Mouse (Mus musculus) midbrain, embryonic 12.5 days (tissue): ENCODE results near the gene Frmpd1. TPM values are rescaled to one million over a fixed set of nuclear protein-coding genes. Genes with fewer than 3 reads are reported as not detected.

Experiments
- ATAC-seq: fragments of 200-750 bp; cut with Nextera tagmentation; 2 replicates; pipeline ENCODE4 v1.8.0; 2017; ENCODE audit warnings: low read depth, moderate TSS enrichment, moderate library complexity; ENCODE audit not compliant: low FRiP score
- H3K27ac ChIP-seq: fragments of 300-500 bp; sonication (generic); replicated peaks from 2 replicates; pipeline ENCODE4 v1.5.1; 2016; ENCODE audit warnings: mild to moderate bottlenecking
- H3K27me3 ChIP-seq: fragments of 300-500 bp; sonication (generic); 2 replicates; pipeline ENCODE4 v1.6.1; 2016; ENCODE audit warnings: mild to moderate bottlenecking
- H3K36me3 ChIP-seq: fragments of 300-500 bp; sonication (generic); 2 replicates; pipeline ENCODE4 v1.6.1; 2016
- H3K4me1 ChIP-seq: fragments of 300-500 bp; sonication (generic); 2 replicates; pipeline ENCODE4 v1.6.1; 2016
- H3K4me2 ChIP-seq: fragments of 300-500 bp; sonication (generic); replicated peaks from 2 replicates; pipeline ENCODE4 v1.6.1; 2016; ENCODE audit warnings: mild to moderate bottlenecking, moderate library complexity
- H3K4me3 ChIP-seq: fragments of 300-500 bp; sonication (generic); 2 replicates; pipeline ENCODE4 v1.5.1; 2016; ENCODE audit warnings: mild to moderate bottlenecking
- H3K9ac ChIP-seq: fragments of 300-500 bp; sonication (generic); replicated peaks from 2 replicates; pipeline ENCODE4 v1.6.1; 2016; ENCODE audit warnings: mild to moderate bottlenecking, moderate library complexity
- H3K9me3 ChIP-seq: fragments of 300-500 bp; sonication (generic); 2 replicates; pipeline ENCODE4 v1.6.1; 2016; ENCODE audit warnings: mild to moderate bottlenecking
- WGBS: fragments of 180-500 bp; shearing (Covaris S2); methylation state at CpG from one replicate; pipeline ENCODE4 v1.1.7; 2016; 5-methylcytosine and 5-hydroxymethylcytosine counted together
- polyA plus RNA-seq: library from polyadenylated mRNA; unstranded; fragments of >200 nt; fragmentation: Nextera tagmentation; extraction: Ambion mirVana; gene quantifications from 2 replicates; pipeline ENCODE4 v1.2.1, GENCODE M21; 2016

Frmpd1 gene
- polyA plus RNA-seq, 1 experiment from 2014 or later: 2.0 TPM

DNA sequence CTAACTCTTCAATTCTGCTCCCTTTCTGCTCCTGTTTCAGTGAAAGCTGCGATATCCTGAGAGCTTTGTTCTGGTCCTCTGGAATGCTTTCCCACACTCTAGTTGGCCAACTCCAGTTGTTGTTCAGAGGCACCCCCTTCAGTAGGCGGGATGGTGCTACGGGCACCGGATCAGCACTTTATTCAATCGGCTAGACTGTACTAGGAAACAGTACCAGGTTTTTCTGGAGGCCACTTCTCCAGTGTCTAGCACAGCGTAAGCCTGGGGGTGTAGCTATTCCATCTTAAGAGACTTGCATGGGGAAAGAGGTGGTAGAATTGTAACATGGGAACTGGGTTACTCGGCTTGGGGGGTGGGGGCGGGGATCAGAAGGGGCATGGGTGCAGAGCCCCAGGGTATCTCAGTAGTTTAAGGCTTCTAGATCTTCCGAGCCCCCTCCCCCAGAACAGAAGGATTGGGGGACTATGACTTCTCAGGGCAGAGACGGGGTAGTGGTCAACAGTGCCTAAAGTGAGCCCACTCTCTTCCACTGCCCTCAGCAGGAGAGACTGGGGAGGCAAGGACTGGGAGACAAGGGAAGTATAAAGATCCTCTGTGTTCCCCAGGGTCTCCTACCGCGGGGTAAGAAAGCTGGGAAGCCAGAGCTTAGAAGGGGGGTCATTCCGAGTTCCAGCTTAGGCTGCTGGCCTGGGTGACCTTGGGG lies 706 bp upstream of the Frmpd1 start:
- Histone ChIP-seq H3K9me3 (no peaks in the 10 kb centered on the region), H3K4me2 (peak overlapping the region; percentile 99), H3K27ac (peak overlapping the region; percentile 42), H3K4me1 (peaks cover 20% of the 10 kb centered on the region), H3K27me3 (peaks cover 60% of the 10 kb centered on the region), H3K4me3 (peak overlapping the region; percentile 67), H3K36me3 (no peaks in the 10 kb centered on the region), H3K9ac (peak overlapping the region; percentile 67)
- peak; percentile 66 for ATAC-seq
- whole genome bisulfite sequencing: 30% methylated on average over 13 of the region's 13 CpGs

DNA sequence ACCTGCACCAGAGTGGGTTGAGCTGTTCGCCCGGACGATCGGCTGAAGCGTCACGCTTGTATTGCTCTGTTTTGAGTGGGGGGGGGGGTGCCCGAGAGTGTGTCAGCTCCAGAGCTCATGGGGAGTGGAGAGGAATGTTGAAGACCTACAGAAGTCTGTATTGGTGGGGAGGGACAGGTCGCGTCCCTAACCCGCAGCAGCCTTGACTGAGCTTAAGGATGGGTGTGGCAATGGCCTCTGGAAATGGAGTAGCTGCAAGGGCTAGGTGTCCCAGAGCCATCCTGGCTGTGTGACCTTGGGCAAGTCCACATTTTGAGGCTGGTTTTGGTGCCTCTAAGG lies 625 bp downstream of the Frmpd1 start:
- ATAC-seq: no peak; the same call in none of the 2 replicates
- no peaks in the 10 kb centered on the region for H3K9me3 ChIP-seq
- peaks cover 20% of the 10 kb centered on the region for H3K4me1 ChIP-seq
- no peaks in the 10 kb centered on the region for H3K36me3 ChIP-seq
- peak overlapping the region; percentile 67 for H3K4me3 ChIP-seq
- peak overlapping the region; percentile 67 for H3K9ac ChIP-seq
- under 1% methylated on average over 10 of the region's 10 CpGs for WGBS
- peaks cover 64% of the 10 kb centered on the region for H3K27me3 ChIP-seq
- H3K4me2 ChIP-seq: peak overlapping the region; percentile 99
- H3K27ac ChIP-seq: no peak overlapping the region

DNA sequence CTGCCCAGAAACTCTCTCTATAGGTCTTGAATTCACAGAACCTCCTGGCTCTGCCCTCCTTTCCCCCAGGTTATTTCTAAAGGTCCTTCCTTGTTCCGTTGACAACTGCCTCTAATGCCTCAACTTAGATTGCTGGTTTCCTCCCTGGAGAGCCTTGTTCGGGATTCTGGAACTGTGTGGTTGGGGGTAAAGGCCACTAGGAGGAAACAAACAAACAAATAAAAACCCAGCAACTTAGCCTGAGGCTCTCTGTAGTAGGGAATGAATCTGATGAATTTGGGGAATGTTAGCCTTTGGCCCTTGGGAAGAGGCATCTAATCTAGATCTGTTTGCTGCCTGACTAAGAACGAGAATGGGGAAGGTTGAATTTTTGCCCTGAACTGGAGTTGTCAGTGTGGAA lies 13.6 kb downstream of the Frmpd1 start:
- no peaks in the 10 kb centered on the region for H3K27me3 ChIP-seq

DNA sequence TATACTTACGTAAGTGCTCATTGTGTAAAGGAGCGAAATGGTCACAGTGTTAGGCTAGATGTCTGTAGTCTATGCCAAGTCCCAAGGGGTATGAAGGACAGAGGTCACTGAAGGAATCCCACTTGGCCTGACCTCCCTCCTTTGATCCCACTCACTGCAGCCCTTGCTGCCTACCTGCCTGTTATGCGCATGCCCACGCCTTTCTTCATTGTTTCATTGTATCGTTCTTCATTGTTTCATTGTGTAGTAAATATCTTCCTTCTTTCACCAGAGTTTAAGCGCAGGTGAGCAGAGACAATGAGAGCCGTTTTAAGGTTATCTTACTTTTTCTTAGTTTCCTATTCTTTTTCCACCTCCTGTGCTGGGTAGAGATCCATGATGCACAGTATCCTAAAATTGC lies 18.6 kb downstream of the Frmpd1 start:
- H3K36me3 ChIP-seq: no peaks in the 10 kb centered on the region
- WGBS: 94% methylated on average over 7 of the region's 7 CpGs
- H3K4me1 ChIP-seq: peaks cover 3% of the 10 kb centered on the region; the same call in 1 of the 2 replicates
- ATAC-seq: no peak
- H3K27me3 ChIP-seq: no peaks in the 10 kb centered on the region
- H3K27ac ChIP-seq: no peak overlapping the region
- no peak overlapping the region for H3K4me2 ChIP-seq
- H3K4me3 ChIP-seq: no peak overlapping the region
- H3K9ac ChIP-seq: no peak overlapping the region
- no peaks in the 10 kb centered on the region for H3K9me3 ChIP-seq

More for the DNA sequence above, 13.6 kb downstream of the Frmpd1 start:
- 78% methylated on average over 3 of the region's 3 CpGs for WGBS
- H3K36me3 ChIP-seq: no peaks in the 10 kb centered on the region
- H3K9me3 ChIP-seq: no peaks in the 10 kb centered on the region
- H3K27ac ChIP-seq: no peak overlapping the region
- H3K4me3 ChIP-seq: no peak overlapping the region
- no peak overlapping the region for H3K4me2 ChIP-seq
- no peaks in the 10 kb centered on the region for H3K4me1 ChIP-seq
- no peak for ATAC-seq
- H3K9ac ChIP-seq: no peak overlapping the region

DNA sequence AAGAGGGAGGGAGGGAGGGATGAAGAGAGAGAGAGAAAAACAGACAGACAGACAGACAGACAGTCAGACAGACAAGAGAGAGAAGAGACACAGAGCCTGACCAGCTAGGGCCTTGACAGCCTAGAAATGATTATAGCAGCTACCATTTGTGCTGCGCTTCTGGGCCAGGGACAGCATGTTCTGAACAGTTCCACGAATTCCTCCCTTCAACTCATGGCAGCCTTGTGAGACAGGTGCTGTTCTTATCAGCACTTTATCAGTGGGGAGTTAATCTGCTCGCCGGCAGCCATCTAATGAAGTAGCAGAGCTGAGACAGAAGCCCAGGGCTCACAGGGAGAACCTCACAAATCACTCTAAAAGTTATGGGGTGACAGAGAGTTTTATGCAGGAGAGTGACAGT lies 22.8 kb downstream of the Frmpd1 start:
- Histone ChIP-seq H3K27me3 (no peaks in the 10 kb centered on the region), H3K9ac (no peak overlapping the region), H3K9me3 (no peaks in the 10 kb centered on the region), H3K4me2 (no peak overlapping the region), H3K4me1 (peaks cover 17% of the 10 kb centered on the region), H3K27ac (no peak overlapping the region), H3K4me3 (no peak overlapping the region), H3K36me3 (no peaks in the 10 kb centered on the region)
- 70% methylated on average over 4 of the region's 4 CpGs for WGBS
- no peak for ATAC-seq

DNA sequence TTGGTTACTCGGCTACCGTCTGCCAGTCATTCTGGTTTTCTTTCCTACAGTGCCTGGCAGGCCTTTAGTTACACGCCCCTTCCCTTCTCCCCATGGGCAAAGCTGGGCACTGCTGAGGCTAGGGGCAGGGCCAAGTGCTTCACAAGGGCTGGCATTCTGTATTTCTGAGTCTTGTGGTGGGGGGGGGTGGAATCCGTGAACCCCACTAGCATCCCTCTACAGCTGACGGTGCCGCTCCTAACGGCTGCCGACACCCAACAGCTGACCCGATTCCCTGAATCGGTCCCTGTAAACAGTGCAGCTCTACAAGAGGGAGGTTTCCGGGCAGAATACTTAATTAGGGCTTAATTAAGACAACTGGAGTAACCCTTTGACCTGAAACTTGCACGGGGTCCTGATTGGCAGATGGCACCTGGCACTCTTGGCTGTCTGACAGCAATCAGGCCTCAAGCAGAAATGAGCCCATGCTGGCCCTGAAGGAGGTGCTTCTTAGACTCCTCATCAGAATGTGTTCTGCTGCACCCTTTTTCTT lies 24.2 kb downstream of the Frmpd1 start:
- no peak; the same call in 1 of the 2 replicates for ATAC-seq
- 59% methylated on average over 12 of the region's 12 CpGs for WGBS

DNA sequence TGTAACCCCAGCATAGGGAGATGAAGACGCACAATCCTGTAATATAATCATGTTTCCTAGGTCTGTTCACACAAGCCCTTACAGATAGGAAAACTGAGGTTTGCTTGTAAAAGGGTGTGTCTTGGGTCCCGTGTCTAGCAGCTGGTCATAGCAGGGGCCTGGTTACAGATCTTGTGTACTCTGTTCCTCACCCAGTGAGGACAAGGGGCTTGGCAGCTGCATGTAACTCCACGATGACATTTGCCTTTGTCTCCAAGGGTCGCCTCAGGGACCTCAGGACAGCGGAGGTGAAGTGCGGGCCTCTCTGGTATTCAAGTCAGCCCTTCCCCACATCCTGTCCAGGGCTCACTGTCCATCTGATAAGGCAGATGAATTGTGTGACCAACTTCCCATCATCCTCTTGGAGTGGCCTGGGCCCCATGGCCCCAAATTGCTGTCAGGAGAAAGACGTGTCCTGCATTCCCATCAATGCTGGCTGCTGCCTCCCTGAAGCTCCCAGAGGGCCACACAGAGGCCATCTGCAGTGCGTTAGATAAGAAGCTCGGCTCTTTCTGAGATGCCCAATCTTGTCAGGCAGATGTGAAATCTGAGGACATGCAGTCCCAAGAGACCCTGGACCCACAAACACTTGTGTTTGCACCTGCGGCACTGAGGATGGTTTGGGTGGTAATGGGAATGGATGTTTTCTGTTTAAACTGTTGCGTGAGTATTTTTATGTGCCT lies 27.8 kb downstream of the Frmpd1 start:
- Histone ChIP-seq H3K4me2 (no peak overlapping the region), H3K36me3 (no peaks in the 10 kb centered on the region), H3K27ac (0 out of 2 replicates have a peak overlapping the region, but pooled peaks have one; percentile 20), H3K9ac (no peak overlapping the region), H3K27me3 (no peaks in the 10 kb centered on the region), H3K9me3 (no peaks in the 10 kb centered on the region), H3K4me1 (peaks cover 17% of the 10 kb centered on the region), H3K4me3 (no peak overlapping the region)
- ATAC-seq: no peak
- 73% methylated on average over 11 of the region's 11 CpGs for WGBS

More for the DNA sequence above, 24.2 kb downstream of the Frmpd1 start:
- no peak overlapping the region for H3K9ac ChIP-seq
- no peak overlapping the region for H3K4me3 ChIP-seq
- H3K36me3 ChIP-seq: no peaks in the 10 kb centered on the region
- H3K4me2 ChIP-seq: no peak overlapping the region
- no peaks in the 10 kb centered on the region for H3K27me3 ChIP-seq
- H3K9me3 ChIP-seq: no peaks in the 10 kb centered on the region
- no peak overlapping the region for H3K27ac ChIP-seq
- peaks cover 17% of the 10 kb centered on the region for H3K4me1 ChIP-seq

DNA sequence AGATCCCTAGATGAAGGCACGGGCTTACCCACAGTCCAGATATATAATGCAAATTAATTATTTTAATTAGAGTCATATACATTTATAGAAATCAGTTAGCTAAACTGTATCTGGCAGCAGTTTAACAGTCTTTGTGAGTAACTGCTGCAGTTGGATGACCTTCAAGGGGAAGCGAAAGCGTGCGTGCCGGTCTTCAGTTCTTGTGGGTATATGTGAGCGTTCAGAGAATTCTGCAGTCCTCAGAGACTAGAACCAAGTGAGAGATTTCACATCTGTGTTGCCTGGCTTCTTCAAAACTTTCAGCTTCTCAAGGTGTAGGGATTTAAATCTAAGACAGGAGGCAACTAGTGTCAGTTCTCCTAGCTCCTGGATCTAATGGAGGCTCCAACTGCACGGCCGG lies 35.3 kb downstream of the Frmpd1 start:
- Histone ChIP-seq H3K9me3 (no peaks in the 10 kb centered on the region), H3K27me3 (no peaks in the 10 kb centered on the region), H3K4me1 (no peaks in the 10 kb centered on the region; the same call in 1 of the 2 replicates), H3K4me3 (no peak overlapping the region), H3K36me3 (no peaks in the 10 kb centered on the region), H3K4me2 (no peak overlapping the region), H3K27ac (no peak overlapping the region), H3K9ac (no peak overlapping the region)
- 94% methylated on average over 8 of the region's 8 CpGs for WGBS
- ATAC-seq: no peak

DNA sequence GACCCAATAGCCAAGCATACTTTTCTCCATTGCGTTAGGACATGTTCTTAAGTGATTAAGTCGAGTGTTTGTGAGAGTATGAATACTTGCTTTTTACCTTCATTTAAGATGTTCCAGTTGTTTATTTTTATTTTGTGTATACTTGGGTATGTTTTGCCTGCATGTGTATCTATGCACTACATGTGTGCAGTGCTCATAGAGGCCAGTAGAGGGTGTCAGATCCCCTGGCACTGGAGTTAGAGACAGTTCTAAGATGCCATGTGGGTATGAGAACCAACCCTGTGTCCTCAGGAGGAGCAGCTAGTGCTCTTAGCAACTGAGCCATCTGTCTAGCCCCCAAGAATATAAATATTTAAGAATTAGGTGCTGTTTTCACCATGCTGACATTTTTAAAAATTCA lies 37.7 kb downstream of the Frmpd1 start:
- H3K4me1 ChIP-seq: no peaks in the 10 kb centered on the region; the same call in 1 of the 2 replicates
- ATAC-seq: no peak
- no peaks in the 10 kb centered on the region for H3K9me3 ChIP-seq
- H3K9ac ChIP-seq: no peak overlapping the region
- no peaks in the 10 kb centered on the region for H3K36me3 ChIP-seq
- no peak overlapping the region for H3K27ac ChIP-seq
- H3K27me3 ChIP-seq: no peaks in the 10 kb centered on the region
- no peak overlapping the region for H3K4me3 ChIP-seq
- WGBS: 88% methylated on average over 2 of the region's 2 CpGs
- H3K4me2 ChIP-seq: no peak overlapping the region

DNA sequence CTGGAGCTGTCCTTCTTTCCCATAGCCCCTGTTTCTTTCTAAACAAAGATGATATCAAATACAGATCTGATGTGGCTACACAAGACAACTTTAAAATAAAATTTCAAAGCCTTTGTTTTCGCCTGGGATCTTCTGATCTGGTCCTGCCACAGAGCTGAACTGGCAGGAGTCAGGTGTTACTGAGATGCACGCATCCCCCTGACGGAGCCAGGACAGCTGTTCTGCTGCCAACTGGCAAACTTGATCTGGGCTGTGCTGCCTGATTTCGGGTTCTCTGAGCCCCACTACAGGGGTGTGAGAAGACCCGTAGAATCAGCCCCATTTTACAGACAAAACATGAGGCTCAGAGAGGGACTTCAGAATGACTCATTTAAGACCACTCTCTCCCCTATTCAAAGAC lies 45.6 kb downstream of the Frmpd1 start:
- ATAC-seq: no peak
- WGBS: 78% methylated on average over 5 of the region's 5 CpGs
- H3K4me3 ChIP-seq: no peak overlapping the region

DNA sequence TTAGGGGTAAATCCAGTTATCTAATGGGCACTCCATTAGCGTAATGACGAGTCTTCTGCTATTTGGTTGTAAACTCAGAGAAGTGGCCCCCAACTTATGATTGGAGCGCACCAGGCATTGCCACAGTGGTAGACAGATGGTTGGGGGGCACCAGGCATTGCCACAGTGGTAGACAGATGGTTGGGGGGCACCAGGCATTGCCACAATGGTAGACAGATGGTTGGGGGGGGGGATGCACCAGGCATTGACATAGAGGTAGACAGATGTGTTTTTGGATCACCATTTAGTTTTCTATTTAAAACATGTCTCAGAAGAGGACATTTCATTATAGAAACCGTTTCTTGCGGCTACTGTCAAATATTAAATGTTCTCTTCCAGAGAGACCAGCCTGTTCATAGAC lies 53.6 kb downstream of the Frmpd1 start:
- Histone ChIP-seq H3K4me1 (peaks cover 3% of the 10 kb centered on the region; the same call in 1 of the 2 replicates), H3K9me3 (no peaks in the 10 kb centered on the region), H3K4me3 (no peak overlapping the region), H3K36me3 (no peaks in the 10 kb centered on the region), H3K4me2 (no peak overlapping the region), H3K9ac (no peak overlapping the region), H3K27me3 (no peaks in the 10 kb centered on the region), H3K27ac (no peak overlapping the region)
- WGBS: 84% methylated on average over 5 of the region's 5 CpGs
- no peak for ATAC-seq

More for the DNA sequence above, 45.6 kb downstream of the Frmpd1 start:
- H3K27me3 ChIP-seq: no peaks in the 10 kb centered on the region
- no peaks in the 10 kb centered on the region for H3K36me3 ChIP-seq
- no peak overlapping the region for H3K4me2 ChIP-seq
- H3K9me3 ChIP-seq: no peaks in the 10 kb centered on the region
- H3K9ac ChIP-seq: no peak overlapping the region
- H3K27ac ChIP-seq: no peak overlapping the region
- H3K4me1 ChIP-seq: no peaks in the 10 kb centered on the region

DNA sequence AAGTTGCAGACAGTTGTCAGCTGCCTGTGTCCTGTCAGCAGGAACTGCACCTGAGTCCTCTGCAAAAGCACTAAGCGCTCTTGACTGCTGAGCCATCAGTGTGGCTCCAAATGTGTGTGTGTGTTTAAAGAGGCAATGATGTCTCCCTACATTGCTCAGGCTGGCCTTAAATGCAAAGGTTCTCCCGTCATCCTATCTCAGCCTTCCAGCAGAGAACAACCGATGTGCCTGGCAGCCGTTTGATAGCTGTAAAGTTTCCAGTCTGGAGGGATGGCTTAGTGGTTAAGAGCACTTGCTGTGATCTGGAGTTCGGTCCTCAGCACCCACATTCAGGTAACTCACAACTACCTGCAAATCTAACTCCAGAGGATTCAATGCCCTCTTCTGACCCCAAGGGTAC lies 56.7 kb downstream of the Frmpd1 start:
- 90% methylated on average over 5 of the region's 5 CpGs for WGBS
- Histone ChIP-seq H3K4me3 (no peak overlapping the region), H3K27ac (no peak overlapping the region), H3K27me3 (no peaks in the 10 kb centered on the region), H3K4me1 (peaks cover 3% of the 10 kb centered on the region; the same call in 1 of the 2 replicates), H3K9ac (no peak overlapping the region), H3K4me2 (no peak overlapping the region), H3K36me3 (no peaks in the 10 kb centered on the region), H3K9me3 (no peaks in the 10 kb centered on the region)
- no peak for ATAC-seq
